Comparison of ENCODE assay signal across 17 mouse cellular contexts in the genomic region with DNA sequence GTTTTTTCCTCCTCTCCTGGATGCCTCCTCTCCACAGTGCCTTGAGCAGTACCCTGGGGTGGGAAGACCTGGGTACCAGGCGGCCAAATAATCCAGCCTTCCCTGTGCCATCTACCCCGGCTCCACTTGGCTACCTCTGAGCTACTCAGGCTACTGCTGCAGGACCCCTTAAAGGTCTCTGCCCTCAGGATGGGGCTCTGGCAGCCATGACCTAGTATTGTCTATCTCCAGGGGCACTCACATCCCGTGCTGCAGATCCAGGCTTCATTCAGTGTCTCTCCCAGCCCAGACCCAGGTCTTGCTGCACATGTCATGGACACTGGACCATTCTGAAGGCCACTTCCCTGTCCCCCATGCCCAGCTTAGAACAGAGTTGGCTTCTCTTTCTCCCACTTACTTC. TPM values are rescaled to one million over a fixed set of nuclear protein-coding genes. Genes with fewer than 3 reads are reported as not detected.
DNase-seq lines count a peak whose midpoint lies in the region; ATAC-seq and TF ChIP-seq lines count a peak whose summit lies in the region.
"Had no signal": no experiment of that assay in that cellular context is flagged by ENCODE, and none has a peak within 500 bp of the region (broad histone marks: within the 10 kb centered on the region; RNA-seq: fewer than 3 reads in every experiment).

No protein-coding gene starts in this region.

- H3K9ac ChIP-seq in kidney, embryonic 15.5 days: no peak overlapping the region
- H3K9ac ChIP-seq in limb, embryonic 15.5 days: no peak overlapping the region
- H3K9ac ChIP-seq: forebrain, embryonic 15.5 days; hindbrain, embryonic 15.5 days; liver, embryonic 12.5 days had no signal

- peak; percentile 21 for DNase-seq in gastrocnemius, adult 2 months
- DNase-seq in gastrocnemius, postnatal 4 days (ENCODE audit: low spot score in 2 of 2): no peak
- no peak for DNase-seq in kidney, postnatal 25 days
- DNase-seq in spleen, postnatal 14 days (ENCODE audit: low spot score in 2 of 2): no peak
- DNase-seq in left cerebral cortex, postnatal 25 days (ENCODE audit: low spot score in 2 of 2): no peak
- DNase-seq: adrenal gland, postnatal 10 days; cerebellum, adult 9-11 months; gastrocnemius, postnatal 10 days; kidney, postnatal 36 days; right cerebral cortex, postnatal 4 days had no signal

- peaks cover 12% of the 10 kb centered on the region; the same call in 1 of the 2 replicates for H3K36me3 ChIP-seq in kidney, embryonic 15.5 days
- no peaks in the 10 kb centered on the region for H3K36me3 ChIP-seq in limb, embryonic 15.5 days
- H3K36me3 ChIP-seq: forebrain, embryonic 15.5 days; hindbrain, embryonic 15.5 days; liver, embryonic 12.5 days had no signal

- no peak for TF ChIP-seq CTCF in gastrocnemius, adult 2 months (IDR thresholded peaks at IDR 0.05)
- no peak for TF ChIP-seq CTCF in embryonic fibroblast, embryonic 13.5 days (IDR thresholded peaks at IDR 0.05; ENCODE audit: borderline replicate concordance, insufficient read depth, low read length)

- no peaks in the 10 kb centered on the region for H3K9me3 ChIP-seq in kidney, embryonic 15.5 days (replicated peaks)
- H3K9me3 ChIP-seq in limb, embryonic 15.5 days: no peaks in the 10 kb centered on the region
- H3K9me3 ChIP-seq: forebrain, embryonic 15.5 days; hindbrain, embryonic 15.5 days; liver, embryonic 12.5 days had no signal

- TF ChIP-seq POLR2A in embryonic fibroblast, embryonic 13.5 days (IDR thresholded peaks at IDR 0.05; ENCODE audit: low read depth, low read length): no peak

- H3K4me1 ChIP-seq in kidney, embryonic 15.5 days: peaks cover 92% of the 10 kb centered on the region
- peaks cover 33% of the 10 kb centered on the region for H3K4me1 ChIP-seq in embryonic fibroblast, embryonic 13.5 days (ENCODE audit: control insufficient read depth, insufficient read depth, low read length)
- peaks cover 77% of the 10 kb centered on the region for H3K4me1 ChIP-seq in limb, embryonic 15.5 days

- peak overlapping the region; percentile 98 for H3K27ac ChIP-seq in gastrocnemius, adult 2 months
- peak overlapping the region; percentile 97 for H3K27ac ChIP-seq in kidney, embryonic 15.5 days
- peak overlapping the region; percentile 96 for H3K27ac ChIP-seq in embryonic fibroblast, embryonic 13.5 days (ENCODE audit: insufficient read depth, low read length)
- peak overlapping the region; percentile 97 for H3K27ac ChIP-seq in limb, embryonic 15.5 days
- H3K27ac ChIP-seq: forebrain, embryonic 15.5 days; hindbrain, embryonic 15.5 days; left cerebral cortex, adult 2 months had no signal

- no peak overlapping the region for H3K4me2 ChIP-seq in kidney, embryonic 15.5 days
- H3K4me2 ChIP-seq in limb, embryonic 15.5 days: no peak overlapping the region
- H3K4me2 ChIP-seq: forebrain, embryonic 15.5 days; hindbrain, embryonic 15.5 days; liver, embryonic 12.5 days had no signal

- WGBS in kidney, embryonic 15.5 days: 99% methylated on average over 3 of the region's 3 CpGs
- WGBS in limb, embryonic 15.5 days: 91% methylated on average over 3 of the region's 3 CpGs

- peak overlapping the region; percentile 73 for H3K4me3 ChIP-seq in gastrocnemius, adult 2 months
- no peak overlapping the region for H3K4me3 ChIP-seq in kidney, embryonic 15.5 days (replicated peaks)
- H3K4me3 ChIP-seq in embryonic fibroblast, embryonic 13.5 days (ENCODE audit: insufficient read depth, low read length): no peak overlapping the region
- no peak overlapping the region for H3K4me3 ChIP-seq in limb, embryonic 15.5 days
- H3K4me3 ChIP-seq: forebrain, embryonic 15.5 days; hindbrain, embryonic 15.5 days; left cerebral cortex, adult 2 months; liver, embryonic 12.5 days had no signal

- intact Hi-C loops in gastrocnemius, adult 2 months (cut with DNase I): loop anchor here (2.0 kb wide), 1 partner anchor 53 kb away; a partner anchor contains a TSS
- intact Hi-C loops in left cerebral cortex, postnatal 25 days (cut with DNase I): no loop called here

- no peak for ATAC-seq in kidney, embryonic 15.5 days (replicated peaks; ENCODE audit: low FRiP score)
- ATAC-seq in limb, embryonic 15.5 days (ENCODE audit: insufficient number of reproducible peaks, low FRiP score, low TSS enrichment, low read depth): no peak
- ATAC-seq: forebrain, embryonic 15.5 days; liver, embryonic 12.5 days had no signal

- no peaks in the 10 kb centered on the region for H3K27me3 ChIP-seq in kidney, embryonic 15.5 days
- H3K27me3 ChIP-seq in limb, embryonic 15.5 days: no peaks in the 10 kb centered on the region
- H3K27me3 ChIP-seq: forebrain, embryonic 15.5 days; hindbrain, embryonic 15.5 days had no signal

RNA-seq across cellular contexts. Expression of a gene that starts 18.8 kb away (rescaled TPM):
- total RNA-seq in gastrocnemius, adult 2 months (2021): over 10,000 TPM; 28,899 to 38,022 TPM
- over 10,000 TPM in 1 of 2 experiments, 1,000 to 10,000 TPM in 1; 9,881 to 10,830 TPM for total RNA-seq in gastrocnemius, postnatal 4 days (2021)
- polyA plus RNA-seq in kidney, embryonic 15.5 days (2015; fragmentation: Nextera tagmentation; extraction: Ambion mirVana): 23.5 and 46.2 TPM in 2 replicates
- polyA plus RNA-seq in embryonic fibroblast, embryonic 13.5 days (2011; ENCODE audit: insufficient read length, low read depth, missing spikeins): 1.4 TPM in 2 replicates
- polyA plus RNA-seq in limb, embryonic 15.5 days (2015; fragmentation: Nextera tagmentation; extraction: Ambion mirVana): 154 and 517 TPM in 2 replicates
- not detected for total RNA-seq in left cerebral cortex, postnatal 25 days (2021)
- total RNA-seq: left cerebral cortex, adult 2 months had no signal
- polyA plus RNA-seq: liver, embryonic 12.5 days had no signal

RNA-seq across cellular contexts. Expression of a gene that starts 19.3 kb away (rescaled TPM):
- total RNA-seq in gastrocnemius, adult 2 months (2021): 10 to 100 TPM; 25.8 to 47.3 TPM
- 10 to 100 TPM; 26.3 to 28.7 TPM for total RNA-seq in gastrocnemius, postnatal 4 days (2021)
- 115 and 139 TPM in 2 replicates for polyA plus RNA-seq in kidney, embryonic 15.5 days (2015; fragmentation: Nextera tagmentation; extraction: Ambion mirVana)
- polyA plus RNA-seq in embryonic fibroblast, embryonic 13.5 days (2011; ENCODE audit: insufficient read length, low read depth, missing spikeins): 114 and 159 TPM in 2 replicates
- 57.3 and 63.3 TPM in 2 replicates for polyA plus RNA-seq in limb, embryonic 15.5 days (2015; fragmentation: Nextera tagmentation; extraction: Ambion mirVana)
- 1 to 10 TPM; 5.2 to 5.4 TPM for total RNA-seq in left cerebral cortex, postnatal 25 days (2021)

RNA-seq across cellular contexts. Expression of a gene that starts 38.3 kb away (rescaled TPM):
- over 10,000 TPM; 15,929 to 19,962 TPM for total RNA-seq in gastrocnemius, adult 2 months (2021)
- total RNA-seq in gastrocnemius, postnatal 4 days (2021): 1,000 to 10,000 TPM; 7,757 to 8,026 TPM
- 19.0 and 45.8 TPM in 2 replicates for polyA plus RNA-seq in kidney, embryonic 15.5 days (2015; fragmentation: Nextera tagmentation; extraction: Ambion mirVana)
- 1.1 TPM in 1 of 2 replicates, not detected in the other for polyA plus RNA-seq in embryonic fibroblast, embryonic 13.5 days (2011; ENCODE audit: insufficient read length, low read depth, missing spikeins)
- 136 and 529 TPM in 2 replicates for polyA plus RNA-seq in limb, embryonic 15.5 days (2015; fragmentation: Nextera tagmentation; extraction: Ambion mirVana)
- not detected for total RNA-seq in left cerebral cortex, postnatal 25 days (2021)

RNA-seq across cellular contexts. Expression of a gene that starts 45.2 kb away (rescaled TPM):
- not detected for total RNA-seq in gastrocnemius, adult 2 months (2021)
- not detected for total RNA-seq in gastrocnemius, postnatal 4 days (2021)
- polyA plus RNA-seq in kidney, embryonic 15.5 days (2015; fragmentation: Nextera tagmentation; extraction: Ambion mirVana): 0.62 and 1.3 TPM in 2 replicates
- polyA plus RNA-seq in embryonic fibroblast, embryonic 13.5 days (2011; ENCODE audit: insufficient read length, low read depth, missing spikeins): 1.3 and 2.4 TPM in 2 replicates
- 6.3 and 6.7 TPM in 2 replicates for polyA plus RNA-seq in limb, embryonic 15.5 days (2015; fragmentation: Nextera tagmentation; extraction: Ambion mirVana)
- not detected for total RNA-seq in left cerebral cortex, postnatal 25 days (2021)
- total RNA-seq: adrenal gland, postnatal 10 days; left cerebral cortex, adult 2 months had no signal
- polyA plus RNA-seq: forebrain, embryonic 15.5 days; hindbrain, embryonic 15.5 days; liver, embryonic 12.5 days had no signal

RNA-seq across cellular contexts. Expression of a gene that starts 52.6 kb away (rescaled TPM):
- total RNA-seq in gastrocnemius, adult 2 months (2021): 1 to 10 TPM in 1 of 2 experiments, under 1 TPM in 1; 0.89 to 1.4 TPM
- total RNA-seq in gastrocnemius, postnatal 4 days (2021): 1 to 10 TPM; 6.3 to 9.4 TPM
- 25.8 and 26.8 TPM in 2 replicates for polyA plus RNA-seq in kidney, embryonic 15.5 days (2015; fragmentation: Nextera tagmentation; extraction: Ambion mirVana)
- 8.2 and 10.6 TPM in 2 replicates for polyA plus RNA-seq in embryonic fibroblast, embryonic 13.5 days (2011; ENCODE audit: insufficient read length, low read depth, missing spikeins)
- polyA plus RNA-seq in limb, embryonic 15.5 days (2015; fragmentation: Nextera tagmentation; extraction: Ambion mirVana): 28.8 and 30.5 TPM in 2 replicates
- 1 to 10 TPM; 3.3 to 6.9 TPM for total RNA-seq in left cerebral cortex, postnatal 25 days (2021)

Comparison
In these comparisons a context has a peak if more than half of its experiments do, and no peak if none do; other contexts are left out.
1. RNA of a gene that starts 18.8 kb away (total RNA-seq): 28,899 to 38,022 TPM in gastrocnemius, adult 2 months and 9,881 to 10,830 TPM in gastrocnemius, postnatal 4 days; not detected in left cerebral cortex, postnatal 25 days; every median in the first group is over 1,000 times any median in the second.
2. RNA of a gene that starts 19.3 kb away (total RNA-seq): 25.8 to 47.3 TPM in gastrocnemius, adult 2 months and 26.3 to 28.7 TPM in gastrocnemius, postnatal 4 days; 5.2 to 5.4 TPM in left cerebral cortex, postnatal 25 days; every median in the first group is over 4 times any median in the second.
3. RNA of a gene that starts 38.3 kb away (total RNA-seq): 15,929 to 19,962 TPM in gastrocnemius, adult 2 months and 7,757 to 8,026 TPM in gastrocnemius, postnatal 4 days; not detected in left cerebral cortex, postnatal 25 days; every median in the first group is over 1,000 times any median in the second.
4. Peak in every context shown above with its lines, with median percentiles within 50 percentile points of each other: H3K27ac ChIP-seq.